Mouse (Mus musculus): ENCODE measurements around the gene Lat.
"Not testable (repeated sequence)": the region's sequence is repeated elsewhere in the genome, so short reads cannot be mapped to it uniquely, and the experiment has no call there.

Gene Lat

GRCm38 (mm10) chr7:126369393-126369792 lies at the start of gene Lat:
Gene Lat, minus strand, starts transcription at chr7:126369570.
- DNase-seq (ENCODE audit: low read depth): peak; percentile 89

- DNase-seq (ENCODE audit: low read depth): peak; percentile 68
These were observed 49.1 kb upstream of the Lat start for GRCm38 (mm10) chr7:126418496-126418895.

DNA sequence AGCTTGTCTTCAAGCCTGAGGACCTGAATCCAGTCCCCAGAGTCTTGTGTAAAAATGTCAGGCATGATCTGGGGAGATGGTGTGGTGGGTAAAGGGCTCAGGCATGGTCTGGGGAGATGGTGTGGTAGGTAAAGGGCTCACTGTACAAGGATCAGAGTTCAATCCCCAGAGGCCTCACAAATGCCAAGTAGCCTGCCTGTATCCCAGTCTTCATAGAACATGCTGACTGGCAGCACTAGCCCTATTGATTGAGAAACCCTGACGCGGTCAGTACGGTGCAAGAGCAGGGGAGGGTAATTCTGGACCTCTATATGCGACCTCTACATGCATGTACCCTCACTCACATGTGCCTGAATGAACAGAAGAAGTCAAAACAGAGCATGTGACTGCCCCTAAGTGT lies 48.2 kb upstream of the Lat start:
- DNase-seq (ENCODE audit: low read depth): no peak

GRCm38 (mm10) chr7:126417045-126417444 lies 47.7 kb upstream of the Lat start:
- DNase-seq (ENCODE audit: low read depth): no peak

DNA sequence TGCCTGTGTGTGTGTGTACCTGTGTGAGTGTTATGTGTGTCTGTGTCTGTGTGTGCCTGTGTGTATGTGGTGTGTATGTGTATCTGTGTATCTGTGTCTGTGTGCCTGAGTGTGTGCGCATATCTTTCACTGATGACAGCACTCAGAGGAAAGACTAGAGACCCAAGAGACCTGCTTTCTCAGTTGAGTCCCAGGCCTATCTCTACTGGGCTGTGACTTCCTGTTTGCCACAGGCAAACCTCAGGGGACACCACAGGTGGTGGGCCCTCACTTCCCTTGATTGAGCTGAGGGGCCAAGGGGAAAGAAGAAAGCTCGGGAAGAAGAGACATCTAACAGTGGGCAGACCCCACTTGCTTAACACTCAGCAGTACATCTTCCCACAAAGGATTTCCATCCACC lies 47.2 kb upstream of the Lat start:
- peak; percentile 23 for DNase-seq (ENCODE audit: low read depth)

DNA sequence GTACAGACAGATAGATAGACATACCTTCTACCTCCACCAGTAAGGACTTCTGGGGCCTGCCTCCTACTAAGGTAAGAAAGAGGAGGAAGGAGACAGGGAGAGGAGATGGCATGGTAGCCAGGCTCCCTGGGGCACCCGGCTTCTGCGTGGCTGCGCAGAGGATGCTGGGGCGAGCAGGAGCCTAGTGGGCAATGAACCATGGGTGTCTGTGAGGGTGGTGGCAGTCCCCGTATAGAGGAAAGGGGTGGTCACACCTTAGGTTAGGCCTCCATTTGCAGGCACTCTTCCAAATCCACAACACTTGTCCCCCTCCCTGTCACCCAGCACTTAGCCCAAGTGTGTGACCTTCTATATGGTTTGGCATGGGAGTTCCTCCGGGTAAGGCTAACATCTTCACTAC lies 45.4 kb upstream of the Lat start, which contains the start of gene Cd19:
Gene Cd19 (minus strand): TSS at position 165 of the 400 bp plus-strand sequence.
- no peak for DNase-seq (ENCODE audit: low read depth)

- no peak for DNase-seq (ENCODE audit: low read depth)
These were observed 41.7 kb upstream of the Lat start for GRCm38 (mm10) chr7:126411061-126411460.

DNA sequence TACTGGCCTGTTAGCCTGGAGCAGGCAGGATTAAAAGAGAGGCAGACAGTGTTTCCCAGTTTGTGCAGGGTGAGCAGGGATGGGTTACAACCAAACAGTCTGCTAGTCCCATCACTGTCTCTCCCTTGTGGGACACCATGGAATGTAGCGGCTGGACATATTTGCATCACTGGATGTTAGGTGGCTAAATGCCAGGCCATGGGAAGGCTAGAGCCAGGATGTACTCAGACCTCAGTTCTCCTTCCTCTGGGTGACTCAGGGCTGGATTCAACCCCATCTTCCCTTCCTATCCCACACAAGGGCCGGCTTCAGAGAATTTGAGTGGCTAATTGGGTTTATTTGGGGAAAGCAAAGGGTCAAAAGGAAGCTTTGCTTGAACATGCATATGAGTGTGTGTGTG lies 39.3 kb upstream of the Lat start:
- no peak for DNase-seq (ENCODE audit: low read depth)

GRCm38 (mm10) chr7:126402518-126402917 lies 33.1 kb upstream of the Lat start:
- not testable (repeated sequence) for DNase-seq (ENCODE audit: low read depth)

GRCm38 (mm10) chr7:126399548-126399947 lies 30.2 kb upstream of the Lat start:
- peak; percentile 90 for DNase-seq (ENCODE audit: low read depth)

- peak; percentile 37 for DNase-seq (ENCODE audit: low read depth)
These were observed 28.5 kb upstream of the Lat start for GRCm38 (mm10) chr7:126397822-126398221.

DNA sequence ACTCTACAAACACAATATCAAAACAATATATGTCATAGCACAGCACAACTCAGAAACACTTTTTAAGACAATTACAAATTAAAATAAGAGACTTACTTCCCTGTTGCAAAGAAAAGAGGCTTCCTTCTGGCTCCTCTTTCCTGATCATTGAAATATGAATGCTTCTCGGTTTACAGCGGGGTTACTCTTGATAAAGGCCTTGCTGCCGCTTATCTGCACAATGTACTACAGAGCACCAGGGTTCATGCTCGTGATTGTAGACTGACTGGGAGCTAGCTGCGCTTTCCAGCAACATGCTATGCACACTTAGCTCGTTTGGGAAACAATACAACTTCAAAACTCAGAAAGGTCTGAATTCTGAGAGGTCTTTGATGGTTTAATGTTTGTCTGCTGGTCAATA lies 27.9 kb upstream of the Lat start:
- no peak for DNase-seq (ENCODE audit: low read depth)

GRCm38 (mm10) chr7:126396298-126397119 lies 27.1 kb upstream of the Lat start, which contains the start of gene Nfatc2ip:
Gene Nfatc2ip, minus strand, starts transcription at chr7:126396737.
- DNase-seq (ENCODE audit: low read depth): peak; percentile 100

DNA sequence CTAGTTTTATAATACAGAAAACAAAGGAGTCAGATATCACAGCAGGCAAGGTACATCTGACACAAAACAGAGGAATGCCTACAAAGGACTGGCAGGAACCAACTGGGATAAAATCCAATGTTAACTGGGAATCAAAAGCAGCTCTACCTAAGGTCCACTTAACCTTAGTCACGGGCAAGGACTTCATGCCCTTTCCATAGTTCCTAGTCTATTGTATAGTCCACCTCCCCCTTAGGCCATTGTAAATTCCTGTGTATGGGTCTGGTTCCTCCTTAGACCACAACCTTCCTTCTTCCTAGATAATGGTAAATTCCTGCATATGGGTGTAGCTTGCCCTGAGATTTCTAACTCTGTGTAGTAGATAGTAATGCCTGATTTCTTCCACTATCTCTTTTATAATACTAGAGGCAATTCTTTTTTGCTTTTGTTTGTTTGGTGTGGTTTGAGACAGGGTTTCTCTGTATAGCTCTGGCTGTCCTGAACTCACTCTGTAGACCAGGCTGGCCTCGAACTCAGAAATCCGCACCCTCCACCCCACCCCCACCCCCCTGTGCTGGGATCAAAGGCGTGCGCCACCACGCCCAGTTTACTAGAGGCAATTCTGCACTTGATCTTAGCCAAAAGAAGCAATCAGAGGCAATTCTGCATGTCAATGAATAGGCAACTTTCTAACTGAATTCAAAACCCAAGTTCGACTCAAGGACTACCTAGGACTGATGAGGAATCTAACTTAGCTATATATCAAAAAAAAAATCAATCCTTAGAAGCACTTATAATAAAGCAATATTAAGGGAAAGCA lies 22.9 kb upstream of the Lat start:
- not testable (repeated sequence) for DNase-seq (ENCODE audit: low read depth)

- no peak for DNase-seq (ENCODE audit: low read depth)
These were observed 18.8 kb upstream of the Lat start for GRCm38 (mm10) chr7:126388185-126388584.

GRCm38 (mm10) chr7:126383565-126383964 lies 14.2 kb upstream of the Lat start:
- DNase-seq (ENCODE audit: low read depth): no peak

- peak; percentile 98 for DNase-seq (ENCODE audit: low read depth)
These were observed 8.1 kb upstream of the Lat start, which contains the start of gene Spns1 for GRCm38 (mm10) chr7:126377278-126378158. Gene Spns1, minus strand, starts transcription at chr7:126377450.

DNA sequence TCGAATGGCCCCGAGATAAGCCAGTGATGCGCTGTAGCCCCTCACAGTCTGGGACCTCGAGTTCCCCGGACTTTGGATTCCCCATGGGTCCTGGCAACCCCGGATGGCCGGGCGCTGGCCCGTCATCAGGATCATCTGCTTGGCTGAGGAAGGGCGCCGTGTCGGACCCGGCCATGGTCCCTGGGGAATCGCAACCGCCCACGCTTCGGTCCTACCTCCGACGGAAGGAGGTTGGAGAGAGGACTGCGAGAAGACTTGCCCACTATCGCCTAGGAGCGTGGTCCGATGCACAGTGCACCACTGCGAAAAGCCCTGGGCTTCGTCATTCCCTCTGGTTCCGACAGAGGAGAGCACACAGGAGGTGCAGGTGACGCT lies 7.5 kb upstream of the Lat start:
- no peak for DNase-seq (ENCODE audit: low read depth)

DNA sequence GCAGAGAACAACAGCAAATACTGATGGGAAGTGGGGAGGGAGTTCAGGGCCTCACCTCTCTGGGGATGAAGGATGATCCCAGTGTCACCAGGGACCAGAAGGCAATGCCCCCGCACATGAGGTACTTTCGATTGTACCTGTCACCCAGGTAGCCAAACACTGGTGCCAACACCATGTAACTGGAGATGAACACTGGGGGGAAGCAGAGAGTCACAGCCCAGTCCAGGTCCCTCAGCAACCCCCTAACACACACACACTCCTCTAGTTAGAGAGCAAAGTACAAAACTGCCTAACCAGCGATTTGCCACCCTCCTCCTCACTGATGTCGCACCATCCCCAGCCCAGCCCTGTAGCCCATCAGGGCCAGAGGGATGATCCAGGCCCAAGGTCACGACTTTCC lies 5.6 kb upstream of the Lat start:
- no peak for DNase-seq (ENCODE audit: low read depth)

DNA sequence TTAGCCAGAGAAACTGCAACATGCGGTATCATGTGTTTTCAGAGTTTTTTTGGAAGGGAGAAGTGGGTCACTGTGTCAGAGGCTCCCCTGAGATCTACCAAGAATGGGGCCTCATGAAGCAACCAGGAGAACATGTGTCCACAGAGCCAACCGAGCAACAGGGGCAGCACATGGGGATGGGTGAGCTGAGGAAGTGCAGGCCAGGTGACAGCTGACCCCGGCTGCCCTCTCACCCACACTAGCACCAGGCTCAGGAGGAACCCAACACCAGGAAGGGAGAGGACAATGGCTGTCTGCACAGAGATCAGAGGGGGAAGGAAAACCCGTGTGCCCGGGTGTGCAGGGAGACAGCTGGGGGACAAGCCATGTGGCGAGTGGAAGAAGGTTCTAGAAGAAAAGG lies 5.2 kb upstream of the Lat start:
- peak; percentile 32 for DNase-seq (ENCODE audit: low read depth)

DNA sequence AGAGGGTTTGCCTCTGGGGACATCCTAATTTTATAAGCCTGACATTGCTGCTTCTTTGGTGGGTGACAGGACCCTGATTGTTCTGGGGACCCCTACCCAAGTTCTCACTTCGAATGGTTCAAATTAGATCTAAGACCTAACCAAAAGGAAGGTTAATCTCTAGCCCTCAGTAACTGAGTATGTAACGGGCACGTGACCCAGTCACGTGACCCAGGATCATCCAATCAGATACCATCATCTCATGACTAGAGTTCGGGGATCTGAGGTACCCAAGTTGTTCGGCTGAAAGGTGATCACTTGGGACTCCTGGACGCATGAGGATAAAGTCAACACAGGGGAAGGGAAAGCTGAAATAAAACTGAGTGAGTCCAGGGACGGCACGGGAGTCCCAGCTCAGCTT lies 3.6 kb upstream of the Lat start:
- no peak for DNase-seq (ENCODE audit: low read depth)

DNA sequence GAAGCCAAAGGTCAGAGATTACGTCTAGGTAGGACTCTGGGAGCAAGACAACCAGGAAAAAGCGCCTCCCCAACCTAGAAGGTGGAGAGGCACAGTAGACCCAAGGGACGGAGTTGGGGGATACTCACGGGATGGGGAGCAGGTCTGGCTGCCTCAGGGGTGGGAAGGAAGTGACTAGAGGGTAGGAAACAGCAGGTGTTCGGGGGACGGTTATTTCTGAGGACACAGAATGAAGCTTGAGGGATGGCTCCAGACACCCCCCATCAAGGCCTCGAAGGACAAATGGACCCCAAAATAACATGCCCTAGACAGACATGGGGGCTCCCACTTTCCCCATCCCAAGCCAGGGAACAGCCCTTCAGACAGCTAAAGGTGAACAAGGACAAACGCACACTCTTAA lies 1.0 kb downstream of the Lat start:
- no peak for DNase-seq (ENCODE audit: low read depth)
